Mouse (Mus musculus) left cerebral cortex, postnatal 25 days (tissue): ENCODE measurements around the gene Rbm20. TPM values are rescaled to one million over a fixed set of nuclear protein-coding genes. Genes with fewer than 3 reads are reported as not detected.

Source experiments
- DNase-seq, 2 experiments: peaks; one replicate each; pipeline ENCODE4 v3.0.0; 2022; ENCODE audit warnings: low spot score in 2 of 2, mixed read lengths in 1 of 2
- intact Hi-C: fragments of 180-260 bp; cut with DNase I; formaldehyde crosslinking; loops from one replicate; pipeline ENCODE4 v1.15.1; 2025
- total RNA-seq, 2 experiments: library from RNA; stranded (reverse); gene quantifications; 2 replicates each; pipeline ENCODE4 v1.2.3; 2021

Gene Rbm20
- total RNA-seq, 2 experiments from 2014 or later = 4.1 to 4.9 TPM

- intact Hi-C loops = no loop called here
These were observed 179.7 kb downstream of the Rbm20 start for GRCm38 (mm10) chr19:53856794-53857193.

GRCm38 (mm10) chr19:53857962-53858361 lies 180.9 kb downstream of the Rbm20 start:
- DNase-seq = peak; percentile 16 to 20
- intact Hi-C loops = no loop called here

More at GRCm38 (mm10) chr19:53856794-53857193, 179.7 kb downstream of the Rbm20 start:
- DNase-seq = no peak

- no peak for DNase-seq
- intact Hi-C loops = no loop called here
These were observed 182.0 kb downstream of the Rbm20 start for GRCm38 (mm10) chr19:53859149-53859548.

- DNase-seq = no peak
- intact Hi-C loops = no loop called here
These were observed 182.5 kb downstream of the Rbm20 start for GRCm38 (mm10) chr19:53859593-53859992.

DNA sequence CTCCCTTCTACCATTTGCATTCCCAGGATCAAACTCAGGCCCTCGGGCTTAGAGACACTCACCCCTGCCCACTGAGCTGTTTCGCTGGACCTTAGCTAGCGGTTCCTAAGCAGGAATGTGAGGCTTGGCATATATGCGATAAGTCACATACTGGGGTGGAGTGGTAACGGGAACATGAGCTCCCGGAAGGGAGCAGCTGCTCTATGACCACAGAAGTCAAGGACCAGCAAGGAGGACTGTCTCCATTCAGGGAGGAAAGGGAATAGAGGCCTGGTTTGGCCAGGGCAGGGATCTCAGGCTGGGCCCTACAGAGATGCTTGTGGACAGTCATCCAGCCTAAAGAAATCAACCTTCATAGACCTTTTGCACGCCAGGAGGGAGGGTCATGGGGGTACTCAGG lies 184.2 kb downstream of the Rbm20 start:
- DNase-seq = no peak
- intact Hi-C loops = no loop called here

- peak; percentile 12 to 84 for DNase-seq
These were observed 185.6 kb downstream of the Rbm20 start for GRCm38 (mm10) chr19:53862573-53863246.

DNA sequence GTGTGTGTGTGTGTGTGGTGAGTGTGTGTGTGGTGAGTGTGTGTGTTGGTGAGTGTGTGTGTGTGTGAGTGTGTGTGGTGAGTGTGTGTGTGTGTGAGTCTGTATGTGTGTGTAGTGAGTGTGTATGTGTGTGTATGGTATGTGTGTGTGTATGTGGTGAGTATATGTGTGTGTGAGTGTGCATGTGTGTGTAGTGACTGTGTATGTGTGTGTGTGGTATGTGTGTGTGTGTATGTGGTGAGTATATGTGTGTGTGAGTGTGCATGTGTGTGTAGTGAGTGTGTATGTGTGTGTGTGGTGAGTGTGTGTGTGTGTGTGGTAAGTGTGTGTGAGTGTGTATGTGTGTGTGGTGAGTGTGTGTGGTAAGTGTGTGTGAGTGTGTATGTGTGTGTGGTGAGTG lies 190.1 kb downstream of the Rbm20 start:
- intact Hi-C loops = no loop called here
- no peak for DNase-seq

More at GRCm38 (mm10) chr19:53862573-53863246, 185.6 kb downstream of the Rbm20 start:
- intact Hi-C loops = loop anchor here (2.0 kb wide), 1 partner anchor 54 kb away; no protein-coding TSS in a partner anchor

- intact Hi-C loops = no loop called here
- peak; percentile 48 to 81 for DNase-seq
These were observed 191.0 kb downstream of the Rbm20 start for GRCm38 (mm10) chr19:53868125-53868524.

- intact Hi-C loops = no loop called here
- DNase-seq = no peak
These were observed 191.7 kb downstream of the Rbm20 start for GRCm38 (mm10) chr19:53868796-53869195.

- no peak for DNase-seq
- intact Hi-C loops = no loop called here
These were observed 192.6 kb downstream of the Rbm20 start for GRCm38 (mm10) chr19:53869427-53870385.

- DNase-seq = no peak
- intact Hi-C loops = no loop called here
These were observed 193.5 kb downstream of the Rbm20 start for GRCm38 (mm10) chr19:53870568-53870967.

- no peak for DNase-seq
- intact Hi-C loops = no loop called here
These were observed 194.4 kb downstream of the Rbm20 start for GRCm38 (mm10) chr19:53871502-53871901.

- intact Hi-C loops = no loop called here
- no peak for DNase-seq
These were observed 196.0 kb downstream of the Rbm20 start for GRCm38 (mm10) chr19:53872994-53873713.

- intact Hi-C loops = no loop called here
- no peak for DNase-seq
These were observed 198.1 kb downstream of the Rbm20 start for GRCm38 (mm10) chr19:53875246-53875645.

DNA sequence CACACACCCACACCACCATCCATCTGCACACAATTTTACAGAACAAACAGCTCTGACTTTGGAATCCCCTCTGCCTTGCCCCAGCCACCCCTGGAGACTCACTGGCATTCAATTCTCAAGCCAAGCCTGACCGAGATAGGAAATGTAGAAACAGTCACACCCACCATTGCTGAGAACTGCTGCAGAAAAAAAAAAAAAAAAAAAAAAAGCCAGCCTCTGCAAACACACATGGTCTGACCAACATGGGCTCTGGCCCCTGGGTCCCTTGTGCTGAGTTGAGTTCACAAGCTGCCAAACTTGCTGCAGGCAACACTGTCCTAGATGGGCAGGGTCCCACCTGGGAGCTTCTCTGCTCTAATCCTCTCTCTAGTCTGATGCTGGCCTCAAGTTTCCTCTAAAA lies 200.7 kb downstream of the Rbm20 start:
- intact Hi-C loops = no loop called here
- no peak for DNase-seq

- intact Hi-C loops = no loop called here
- DNase-seq = no peak
These were observed 203.4 kb downstream of the Rbm20 start for GRCm38 (mm10) chr19:53880460-53880859.

DNA sequence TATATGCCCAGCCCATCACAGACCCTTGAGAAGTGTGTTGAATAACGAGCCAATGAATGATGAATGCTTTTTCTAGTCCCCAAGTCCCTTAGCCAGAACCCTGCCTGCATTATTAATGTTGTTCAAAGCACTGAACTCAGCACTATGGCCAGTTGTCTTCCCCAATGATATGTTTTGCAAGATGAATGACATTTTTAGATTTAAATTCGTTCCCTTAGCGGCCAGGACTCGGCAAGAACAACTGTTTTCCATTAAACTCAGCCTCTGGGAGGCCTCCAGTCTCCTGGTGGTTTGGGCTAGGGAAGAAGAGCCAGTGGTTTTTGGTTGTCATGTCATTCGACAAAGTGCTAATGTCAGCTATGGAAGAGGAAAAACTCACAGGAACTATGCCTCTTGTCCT lies 204.7 kb downstream of the Rbm20 start:
- intact Hi-C loops = no loop called here

GRCm38 (mm10) chr19:53885450-53885849 lies 208.3 kb downstream of the Rbm20 start:
- no peak for DNase-seq
- intact Hi-C loops = no loop called here

More for the DNA sequence above, 204.7 kb downstream of the Rbm20 start:
- DNase-seq = no peak

GRCm38 (mm10) chr19:53886576-53887370 lies 209.7 kb downstream of the Rbm20 start:
- intact Hi-C loops = no loop called here
- no peak for DNase-seq
